Mouse (Mus musculus) liver, embryonic 14.5 days (tissue): ENCODE results near the gene Ap5z1.

ENCODE experiments used
- CTCF ChIP-seq: IDR thresholded peaks from 2 replicates; pipeline ENCODE4 v1.5.1; 2016; ENCODE audit warnings: antibody characterized with exemption, low read depth, control low read depth
- EP300 ChIP-seq: IDR thresholded peaks from 2 replicates; pipeline ENCODE4 v1.6.1; 2016; ENCODE audit warnings: antibody characterized with exemption, low read depth

DNA sequence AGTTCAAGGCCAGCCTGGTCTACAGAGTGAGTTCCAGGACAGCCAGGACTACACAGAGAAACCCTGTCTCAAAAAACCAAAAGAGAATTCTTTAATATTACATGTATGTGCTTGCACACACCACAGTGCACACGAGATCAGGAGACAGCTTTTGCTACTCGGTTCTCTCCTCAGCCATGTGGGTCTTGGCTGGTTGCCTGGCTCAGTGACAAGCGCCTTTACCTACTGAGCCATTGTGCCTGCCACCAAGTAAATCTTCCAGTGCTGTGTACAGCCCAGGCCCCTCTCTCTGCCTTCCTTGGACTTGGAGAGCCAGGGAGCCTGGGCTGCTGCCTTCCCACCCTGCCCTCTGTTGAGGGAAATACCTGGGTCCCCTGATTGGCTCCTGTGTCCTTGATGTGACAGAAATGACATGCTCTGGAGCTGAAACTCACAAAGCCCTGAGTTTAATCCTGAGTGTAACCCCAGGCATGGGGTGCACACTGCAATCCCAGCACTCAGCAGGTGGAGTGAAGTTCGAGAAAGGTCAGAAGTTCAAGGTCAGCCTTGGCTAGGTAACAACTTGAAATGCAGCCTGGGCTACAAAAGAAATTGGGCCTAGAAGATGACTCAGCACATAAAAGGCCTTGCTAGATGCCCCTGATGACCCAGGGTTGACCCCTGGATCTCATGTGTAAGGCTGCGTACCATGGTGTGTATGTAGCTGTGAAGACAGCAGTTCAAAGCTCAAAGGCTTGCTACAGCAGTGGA, 14.3 kb downstream of the Ap5z1 start:
- TF ChIP-seq CTCF (no peak), EP300 (no peak)
